Mouse (Mus musculus) layer of hippocampus, adult 2 months (tissue): Measurements from ENCODE around the gene Stx12. TPM values are rescaled to one million over a fixed set of nuclear protein-coding genes. Genes with fewer than 3 reads are reported as not detected.
"Not testable (repeated sequence)": the region's sequence is repeated elsewhere in the genome, so short reads cannot be mapped to it uniquely, and the experiment has no call there.

ENCODE experiments used
- DNase-seq, 2 experiments: peaks; one replicate each; pipeline ENCODE4 v3.0.0; 2022; ENCODE audit warnings: low spot score in 2 of 2
- H3K27ac ChIP-seq: fragments of 200-600 bp; 2 replicates; pipeline ENCODE4 v1.8.1; 2022
- H3K4me3 ChIP-seq: fragments of 200-600 bp; 2 replicates; pipeline ENCODE4 v1.8.1; 2022; ENCODE audit warnings: mild to moderate bottlenecking
- CTCF ChIP-seq: fragments of 200-600 bp; conservative IDR thresholded peaks from 2 replicates; pipeline ENCODE4 v1.8.1; 2022; ENCODE audit warnings: antibody characterized with exemption, mild to moderate bottlenecking, moderate library complexity
- long read RNA-seq, 2 experiments: library from polyadenylated mRNA; stranded (forward); transcript quantifications; one replicate each; pipeline ENCODE4 v2.0.0; 2021; ENCODE audit warnings: borderline mapping rate in 2 of 2
- total RNA-seq, 2 experiments: library from RNA; stranded (reverse); gene quantifications; 2 replicates each; pipeline ENCODE4 v1.2.3; 2021

Gene Stx12
- 100 to 1,000 TPM; 105 to 108 TPM for total RNA-seq
- long read RNA-seq, experiment 1, transcript Stx12-201 (9 exons, 2,934 nt): major isoform, 56 of 74 reads
- long read RNA-seq, experiment 1, partial matches to known transcripts: 12 of 74 reads
- long read RNA-seq, experiment 1, other reads (novel, unspliced or antisense): 6 of 74 reads
- long read RNA-seq, experiment 2, transcript Stx12-201 (9 exons, 2,934 nt): major isoform, 92 of 114 reads
- long read RNA-seq, experiment 2, partial matches to known transcripts: 9 of 114 reads
- long read RNA-seq, experiment 2, other reads (novel, unspliced or antisense): 13 of 114 reads

- peak within 1 kb of the TSS; percentile 91 for H3K27ac ChIP-seq
- H3K4me3 ChIP-seq: peak within 1 kb of the TSS; percentile 92
- DNase-seq: peak; percentile 88 to 91
- TF ChIP-seq CTCF: no peak
These were observed at the start of gene Stx12 for GRCm38 (mm10) chr4:132884064-132884843. Gene Stx12 (minus strand): TSS chr4:132884509.

GRCm38 (mm10) chr4:132932752-132933404 lies 48.6 kb upstream of the Stx12 start:
- TF ChIP-seq CTCF: no peak
- no peak overlapping the region for H3K4me3 ChIP-seq
- no peak overlapping the region for H3K27ac ChIP-seq
- no peak for DNase-seq

GRCm38 (mm10) chr4:132930784-132931183 lies 46.5 kb upstream of the Stx12 start:
- peak in 1 of 2 experiments; percentile 67 for DNase-seq
- Histone ChIP-seq H3K27ac (no peak overlapping the region), H3K4me3 (no peak overlapping the region)
- peak; percentile 92 for TF ChIP-seq CTCF

- not testable (repeated sequence) for H3K4me3 ChIP-seq, DNase-seq, H3K27ac ChIP-seq
These were observed 42.2 kb upstream of the Stx12 start for GRCm38 (mm10) chr4:132926520-132926919.

GRCm38 (mm10) chr4:132922558-132923008 lies 38.3 kb upstream of the Stx12 start, which contains the start of gene Fam76a:
Gene Fam76a (minus strand): TSS chr4:132922558.
- DNase-seq: peak; percentile 100
- Histone ChIP-seq H3K27ac (peak within 1 kb of the TSS; percentile 98), H3K4me3 (peak within 1 kb of the TSS; percentile 100)
- no peak for TF ChIP-seq CTCF

- H3K27ac ChIP-seq: peak overlapping the region; percentile 98
- peak overlapping the region; percentile 100 for H3K4me3 ChIP-seq
- TF ChIP-seq CTCF: no peak
- DNase-seq: peak in 1 of 2 experiments; percentile 39
These were observed 37.8 kb upstream of the Stx12 start for GRCm38 (mm10) chr4:132922061-132922530.

- Histone ChIP-seq H3K4me3 (peak overlapping the region; percentile 100), H3K27ac (peak overlapping the region; percentile 98)
- TF ChIP-seq CTCF: no peak
- no peak for DNase-seq
These were observed 37.2 kb upstream of the Stx12 start for GRCm38 (mm10) chr4:132921488-132921887.

GRCm38 (mm10) chr4:132920171-132920570 lies 35.9 kb upstream of the Stx12 start:
- Histone ChIP-seq H3K4me3 (no peak overlapping the region), H3K27ac (no peak overlapping the region)
- TF ChIP-seq CTCF: no peak
- no peak for DNase-seq

- not testable (repeated sequence) for H3K4me3 ChIP-seq, DNase-seq, H3K27ac ChIP-seq
These were observed 34.2 kb upstream of the Stx12 start for GRCm38 (mm10) chr4:132918493-132918892.

GRCm38 (mm10) chr4:132912156-132912555 lies 27.8 kb upstream of the Stx12 start:
- no peak for TF ChIP-seq CTCF
- Histone ChIP-seq H3K4me3 (no peak overlapping the region), H3K27ac (no peak overlapping the region)
- DNase-seq: no peak

GRCm38 (mm10) chr4:132905843-132906360 lies 21.6 kb upstream of the Stx12 start:
- no peak for TF ChIP-seq CTCF
- Histone ChIP-seq H3K27ac (peak overlapping the region; percentile 76), H3K4me3 (no peak overlapping the region)
- no peak for DNase-seq

- peak overlapping the region; percentile 76 for H3K27ac ChIP-seq
- no peak for TF ChIP-seq CTCF
- no peak overlapping the region for H3K4me3 ChIP-seq
- DNase-seq: no peak
These were observed 20.5 kb upstream of the Stx12 start for GRCm38 (mm10) chr4:132904765-132905309.
